Mouse (Mus musculus) brain, embryonic 14.5 days (tissue): ENCODE measurements around the gene Timm29. TPM values are rescaled to one million over a fixed set of nuclear protein-coding genes. Genes with fewer than 3 reads are reported as not detected.
A peak's percentile ranks its signal among the peaks of the same experiment; 100 is the strongest.
"Not testable (repeated sequence)": the region's sequence is repeated elsewhere in the genome, so short reads cannot be mapped to it uniquely, and the experiment has no call there.

ENCODE experiments used
- DNase-seq: peaks from one replicate; pipeline ENCODE4 v3.0.0-alpha.2; 2011; ENCODE audit warnings: low read depth
- CTCF ChIP-seq: fragments of 200-500 bp; IDR thresholded peaks from 2 replicates; pipeline ENCODE4 v1.5.1; 2012; ENCODE audit warnings: inconsistent platforms, mild to moderate bottlenecking, moderate library complexity, borderline replicate concordance; ENCODE audit not compliant: insufficient read depth, insufficient read length; ENCODE audit errors: extremely low read depth
- POLR2A ChIP-seq: fragments of 200-500 bp; IDR thresholded peaks from 2 replicates; pipeline ENCODE4 v1.6.1; 2012; ENCODE audit warnings: mild to moderate bottlenecking, inconsistent platforms, borderline replicate concordance; ENCODE audit not compliant: poor library complexity, insufficient read depth, insufficient read length, severe bottlenecking; ENCODE audit errors: extremely low read depth
- polyA plus RNA-seq: library from polyadenylated mRNA; depleted of rRNA; stranded (reverse); fragments of >200 nt; gene quantifications from 2 replicates; pipeline ENCODE4 v1.2.3, GENCODE M21; 2012

Gene Timm29
- polyA plus RNA-seq, 1 experiment, result 80.7 TPM

DNA sequence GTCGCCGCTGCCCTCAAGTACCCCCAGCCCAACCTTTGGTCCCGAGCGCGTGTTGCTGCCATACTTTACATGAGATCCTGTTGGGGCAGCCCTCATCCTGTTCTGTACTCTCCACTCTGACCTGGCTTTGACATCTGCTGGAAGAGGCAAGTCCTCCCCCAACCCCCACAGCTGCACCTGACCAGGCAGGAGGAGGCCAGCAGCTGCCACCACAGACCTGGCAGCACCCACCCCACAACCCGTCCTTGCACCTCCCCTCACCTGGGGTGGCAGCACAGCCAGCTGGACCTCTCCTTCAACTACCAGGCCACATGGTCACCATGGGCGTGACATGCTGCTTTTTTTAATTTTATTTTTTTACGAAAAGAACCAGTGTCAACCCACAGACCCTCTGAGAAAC lies 4.2 kb upstream of the Timm29 start:
- no peak for DNase-seq
- no peak for TF ChIP-seq POLR2A
- no peak for TF ChIP-seq CTCF

DNA sequence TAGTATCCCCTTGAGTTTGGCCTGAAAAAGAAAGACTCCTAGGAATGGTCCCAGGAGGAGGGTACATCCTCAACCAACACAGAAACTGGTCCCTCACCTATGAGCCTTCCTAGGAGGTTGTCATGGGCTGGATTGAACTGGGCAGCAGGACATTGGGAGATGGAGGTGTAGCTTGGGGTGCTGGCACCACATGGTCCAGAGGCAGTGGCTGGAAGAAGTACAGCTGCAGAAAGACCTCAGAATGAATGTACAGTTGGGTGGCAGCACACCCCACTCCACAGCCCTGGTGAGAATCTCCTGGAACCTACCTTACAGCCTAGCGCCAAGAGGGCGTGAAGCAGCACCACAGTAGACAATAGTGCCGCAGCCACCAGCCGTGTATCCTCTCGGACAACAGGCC lies 3.0 kb upstream of the Timm29 start:
- no peak for DNase-seq
- TF ChIP-seq CTCF (no peak), POLR2A (no peak)

DNA sequence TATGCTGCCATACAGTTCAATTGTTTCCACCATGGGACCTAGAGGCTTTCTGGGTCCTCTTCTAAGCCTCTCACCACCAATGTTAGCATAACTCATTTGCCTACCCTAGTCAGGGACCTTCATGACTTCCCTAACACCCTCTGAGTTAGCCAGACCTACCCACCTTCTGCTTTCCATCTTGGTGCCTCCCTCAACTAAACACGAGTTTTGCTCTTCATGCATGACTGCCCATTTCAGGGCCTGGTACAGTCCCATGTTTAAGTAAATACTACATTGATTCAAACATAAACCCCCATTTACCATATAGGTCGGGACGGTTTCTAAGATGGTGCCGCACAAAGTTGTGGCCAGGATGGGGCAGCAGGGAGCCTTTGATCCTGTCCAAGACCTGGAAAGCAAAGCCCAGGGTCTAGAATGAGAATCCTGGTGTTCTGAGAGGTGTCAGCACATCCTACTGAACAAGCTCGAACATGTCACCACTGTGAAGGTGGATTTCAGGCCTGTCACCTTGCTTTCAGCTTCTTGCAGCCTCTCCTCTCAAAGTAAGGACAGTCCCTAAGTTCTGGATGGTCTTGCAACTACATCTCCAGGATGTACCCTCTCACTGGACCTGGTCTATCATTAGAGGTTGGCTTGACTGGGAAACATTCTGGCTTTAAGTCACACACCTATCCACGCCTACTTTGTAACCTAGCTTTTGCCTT lies 1.2 kb upstream of the Timm29 start:
- no peak for DNase-seq
- TF ChIP-seq CTCF, result no peak
- TF ChIP-seq POLR2A, result no peak

DNA sequence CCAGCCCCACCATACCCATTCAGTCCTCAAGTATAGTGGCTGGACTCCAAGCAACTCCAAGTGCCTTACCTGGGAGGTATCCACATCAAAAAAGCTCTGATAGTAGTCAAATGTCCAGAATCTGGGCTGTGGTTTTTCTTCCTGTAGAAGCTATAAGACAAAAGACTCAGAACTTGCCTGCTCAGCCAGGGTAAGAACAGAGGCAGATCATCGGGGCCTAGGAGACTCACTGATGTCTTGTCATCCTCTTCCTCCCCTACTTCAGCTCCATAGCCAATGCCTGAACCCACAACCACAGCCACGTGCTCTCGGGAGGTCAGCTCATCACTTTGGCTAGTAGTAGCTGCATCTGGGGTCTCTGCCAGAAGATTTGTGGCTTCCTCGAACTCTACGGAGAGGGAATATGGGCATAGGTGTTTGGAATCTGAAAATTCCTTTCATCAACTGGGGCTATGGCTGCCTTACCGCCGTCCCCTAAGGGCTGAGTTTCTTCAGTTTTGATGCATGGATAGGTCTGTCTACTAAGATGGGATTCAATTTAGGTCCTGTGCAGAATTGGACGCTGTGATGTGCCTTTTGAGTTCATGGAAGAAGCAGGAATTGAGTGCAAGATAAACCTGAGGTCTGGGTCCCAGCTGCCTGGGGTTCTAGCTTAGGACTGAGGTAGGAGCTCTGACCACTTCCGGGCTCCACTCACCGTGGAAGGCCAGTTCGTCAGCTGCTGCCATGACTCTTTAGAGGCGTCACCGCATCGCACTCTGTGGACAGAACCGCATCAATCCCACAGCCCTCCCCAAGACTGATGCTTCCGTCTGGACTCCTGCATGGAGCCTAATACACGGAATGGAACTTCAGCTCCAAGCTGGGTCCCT lies 455 bp upstream of the Timm29 start:
- TF ChIP-seq CTCF, result no peak
- TF ChIP-seq POLR2A, result no peak
- DNase-seq, result no peak

DNA sequence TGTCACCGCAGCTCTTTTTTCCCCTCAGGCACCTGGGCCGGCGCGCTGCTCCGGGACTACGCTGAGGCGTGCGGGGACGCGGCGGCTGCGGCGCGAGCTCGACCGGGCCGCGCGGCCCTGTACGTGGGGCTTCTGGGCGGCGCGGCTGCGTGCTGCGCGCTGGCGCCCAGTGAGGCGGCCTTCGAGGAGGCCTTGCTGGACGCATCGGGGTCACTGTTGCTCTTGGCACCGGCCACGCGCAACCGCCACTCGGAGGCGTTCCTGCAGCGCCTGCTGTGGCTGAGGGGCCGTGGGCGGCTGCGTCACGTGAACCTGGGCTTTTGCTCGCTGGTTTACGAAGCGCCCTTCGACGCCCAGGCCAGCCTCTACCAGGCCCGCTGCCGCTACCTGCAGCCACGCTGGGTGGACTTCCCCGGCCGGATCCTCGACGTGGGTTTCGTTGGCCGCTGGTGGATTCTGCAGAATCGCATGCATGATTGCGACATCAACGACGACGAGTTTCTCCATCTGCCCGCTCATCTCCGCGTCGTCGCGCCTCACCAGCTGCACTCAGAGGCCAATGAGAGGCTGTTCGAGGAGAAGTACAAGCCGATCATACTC lies 700 bp downstream of the Timm29 start:
- DNase-seq, result no peak
- TF ChIP-seq CTCF (no peak), POLR2A (no peak)

DNA sequence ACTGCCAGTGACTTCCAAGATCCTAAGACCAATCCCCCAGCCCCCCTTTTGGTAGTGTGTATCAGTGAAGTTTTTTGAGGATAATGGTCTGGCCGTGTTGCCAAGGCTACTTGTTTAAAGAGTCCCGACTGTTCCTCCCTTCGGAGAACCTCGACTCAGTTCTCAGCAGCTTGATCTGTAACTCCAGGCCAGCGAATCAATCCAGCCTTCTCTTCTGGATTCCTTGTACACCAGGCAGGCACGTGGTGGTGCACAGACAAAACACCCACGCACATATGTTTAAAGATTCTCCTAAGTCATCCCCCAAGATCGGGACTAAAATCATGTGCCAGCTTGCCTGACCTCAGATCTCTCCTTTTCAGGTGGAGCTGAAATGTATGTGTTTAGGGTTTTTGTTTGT lies 1.8 kb downstream of the Timm29 start:
- not testable (repeated sequence) for DNase-seq

DNA sequence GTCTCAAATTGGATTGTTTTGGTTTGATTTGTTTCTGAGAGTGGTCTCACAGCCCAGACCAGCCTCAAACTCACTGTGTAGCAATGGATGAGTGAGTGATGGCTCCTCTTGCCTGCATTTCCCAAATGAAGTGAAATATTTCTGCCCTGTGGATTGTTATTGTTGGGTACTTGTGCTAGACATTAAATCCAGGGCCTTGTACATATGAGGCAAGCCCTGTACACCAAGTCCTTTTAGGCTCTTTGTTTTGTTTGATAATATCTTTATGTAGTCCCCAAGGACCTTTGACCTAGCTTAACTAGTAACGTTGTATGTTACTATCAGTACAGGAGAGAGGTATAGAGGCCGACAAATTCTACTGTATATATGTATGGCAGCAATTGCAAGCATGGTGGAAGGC lies 2.3 kb downstream of the Timm29 start:
- DNase-seq, result no peak
- TF ChIP-seq POLR2A (no peak), CTCF (no peak)

DNA sequence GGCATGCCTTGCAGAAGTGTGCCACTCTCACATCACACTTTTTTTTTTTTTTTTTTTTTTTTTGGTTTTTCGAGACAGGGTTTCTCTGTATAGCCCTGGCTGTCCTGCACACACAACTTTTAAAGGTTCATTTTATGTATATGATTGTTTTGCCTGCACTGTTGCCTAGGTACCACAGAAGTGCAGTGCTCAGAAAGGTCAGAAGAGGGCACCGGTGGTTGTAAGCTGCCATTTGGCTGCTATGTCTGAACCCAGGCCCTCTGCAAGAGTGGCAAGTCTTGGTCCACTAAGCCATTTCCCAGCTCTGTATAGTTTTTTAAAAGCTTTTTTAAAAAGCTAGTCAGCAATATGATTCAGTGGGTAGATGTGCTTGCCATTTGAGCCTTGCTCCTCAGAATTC lies 5.7 kb downstream of the Timm29 start:
- TF ChIP-seq POLR2A (no peak), CTCF (peak; percentile 37; the same call in 1 of the 2 replicates)
- DNase-seq, result peak; percentile 36

DNA sequence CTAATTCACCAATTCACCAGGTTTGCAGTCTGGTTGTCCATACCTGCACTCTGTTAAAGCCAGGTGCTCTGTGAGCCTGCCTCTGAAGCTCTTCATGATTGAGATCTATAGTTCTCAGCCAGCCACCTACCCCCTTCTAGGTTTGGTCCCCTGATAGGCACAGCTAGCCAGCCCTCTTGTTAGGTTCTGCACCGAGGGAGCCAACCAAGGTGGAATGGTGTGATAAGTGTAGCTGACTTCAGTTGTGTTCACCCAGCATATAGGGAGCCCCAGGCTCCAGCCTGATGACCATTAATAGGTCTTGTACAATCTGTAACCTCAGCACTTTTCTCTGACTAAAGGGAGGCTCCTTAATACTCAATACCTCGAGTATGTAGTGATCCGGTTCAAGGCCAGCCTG lies 7.7 kb downstream of the Timm29 start:
- TF ChIP-seq CTCF (no peak), POLR2A (no peak)
- DNase-seq, result no peak

DNA sequence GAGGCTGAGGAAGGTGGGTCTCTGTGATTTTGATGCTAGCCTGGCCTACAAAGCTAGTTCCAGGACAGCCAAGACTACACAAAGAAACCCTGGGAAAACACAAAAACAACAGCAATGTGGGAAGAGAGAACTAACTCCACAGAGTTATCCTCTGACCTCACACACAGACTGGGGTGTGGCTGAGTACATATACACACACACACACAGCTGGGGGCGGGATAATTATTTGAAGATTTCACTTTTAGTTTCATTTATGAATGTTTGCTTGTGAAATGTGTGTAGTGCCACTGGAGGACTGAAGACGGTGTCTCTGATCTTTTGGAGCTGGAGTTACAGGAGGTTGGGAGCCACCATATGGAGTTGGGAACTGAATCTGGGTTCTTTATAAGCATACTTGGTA lies 8.6 kb downstream of the Timm29 start:
- no peak for DNase-seq
- TF ChIP-seq POLR2A (no peak), CTCF (no peak)

DNA sequence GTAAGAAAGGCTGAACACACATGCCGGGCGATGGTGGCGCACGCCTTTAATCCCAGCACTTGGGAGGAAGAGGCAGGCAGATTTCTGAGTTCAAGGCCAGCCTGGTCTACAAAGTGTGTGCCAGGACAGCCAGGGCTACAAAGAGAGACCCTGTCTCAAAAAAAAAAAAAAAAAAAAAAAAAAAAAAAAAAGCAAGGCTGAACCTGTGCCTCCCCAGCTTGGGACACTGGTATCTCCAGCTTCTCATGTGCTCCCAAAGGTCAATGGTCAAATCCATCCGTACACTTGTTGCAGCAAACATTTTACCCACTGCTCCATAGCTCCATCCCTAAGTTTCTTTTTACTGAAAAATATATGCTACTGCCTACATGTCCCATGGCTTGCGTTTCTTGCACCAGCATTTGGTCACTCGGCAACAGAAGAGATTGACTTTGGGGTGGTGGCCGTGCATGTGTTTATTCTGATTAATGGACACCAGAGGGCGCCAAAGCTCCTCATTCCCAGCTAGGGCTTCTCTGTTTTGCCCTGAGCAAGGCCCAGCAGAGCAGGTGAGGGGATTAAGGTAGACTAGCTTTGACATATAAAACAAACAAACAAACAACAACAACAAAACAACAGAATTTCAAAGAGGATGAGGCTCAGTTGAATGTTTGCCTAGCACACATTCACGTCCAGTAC lies 9.3 kb downstream of the Timm29 start:
- no peak for TF ChIP-seq POLR2A
- peak; percentile 84 for TF ChIP-seq CTCF
- DNase-seq, result peak; percentile 87
